9 mouse cellular contexts compared by ENCODE assay signal in the genomic region with DNA sequence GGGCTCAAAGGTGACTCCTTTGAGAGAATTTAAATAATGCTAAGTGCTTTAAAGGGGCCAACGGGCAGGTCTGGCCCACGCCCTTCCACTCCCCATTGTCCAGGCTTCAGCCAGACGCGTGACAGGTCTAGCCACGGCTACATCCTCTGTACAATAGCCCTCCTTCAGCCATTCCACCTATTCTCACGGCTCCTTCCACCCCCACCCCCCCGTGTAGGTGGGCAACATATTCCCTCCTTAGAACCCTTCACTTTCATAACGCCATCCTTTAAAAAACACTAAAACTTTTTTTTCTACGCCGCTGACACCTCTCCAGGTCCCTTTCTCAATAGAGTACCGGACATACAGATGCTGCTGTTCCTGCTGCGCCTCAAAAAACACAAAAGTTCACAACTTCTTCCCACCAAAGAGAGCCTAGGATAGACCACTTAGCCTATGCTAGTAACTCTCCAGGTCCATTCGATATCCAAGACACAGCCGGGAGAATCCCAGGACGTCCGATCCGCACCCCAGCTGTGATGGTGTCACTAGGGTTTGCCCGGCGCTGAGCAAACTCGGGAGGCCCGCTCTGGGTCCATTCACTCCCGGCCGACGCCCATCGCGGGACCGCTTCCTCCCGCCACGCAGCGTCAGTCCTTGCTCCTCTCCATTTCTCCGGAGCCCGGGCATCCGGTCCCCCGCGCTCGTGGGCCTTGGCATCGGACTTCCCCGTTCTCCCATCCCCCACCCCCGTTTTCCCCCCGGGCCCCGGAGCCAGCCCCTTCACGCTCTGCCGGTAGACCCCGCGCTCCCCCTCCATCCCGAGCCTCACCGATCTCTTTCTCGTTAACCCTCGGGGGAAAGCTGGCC. TPM values are rescaled to one million over a fixed set of nuclear protein-coding genes. Genes with fewer than 3 reads are reported as not detected.
DNase-seq lines count a peak whose midpoint lies in the region; ATAC-seq and TF ChIP-seq lines count a peak whose summit lies in the region.
"Had no signal": no experiment of that assay in that cellular context is flagged by ENCODE, and none has a peak within 500 bp of the region (broad histone marks: within the 10 kb centered on the region; RNA-seq: fewer than 3 reads in every experiment).

No protein-coding gene starts in this region.

- no peak for TF ChIP-seq CTCF in hindbrain, postnatal 0 days (IDR thresholded peaks at IDR 0.05; ENCODE audit: low read depth)

- peaks cover 12% of the 10 kb centered on the region; the same call in 1 of the 2 replicates for H3K4me1 ChIP-seq in hindbrain, postnatal 0 days (ENCODE audit: insufficient read depth, low read length)
- peaks cover 20% of the 10 kb centered on the region for H3K4me1 ChIP-seq in limb, embryonic 10.5 days

- ATAC-seq in frontal cortex, adult (ENCODE audit: low TSS enrichment), result no peak; the same call in 1 of the 2 replicates
- peak; percentile 54 for ATAC-seq in hindbrain, postnatal 0 days

- peak overlapping the region; percentile 82 for H3K4me3 ChIP-seq in hindbrain, postnatal 0 days (ENCODE audit: low read length)
- H3K4me3 ChIP-seq in limb, embryonic 10.5 days, result peak overlapping the region; percentile 92

- no peaks in the 10 kb centered on the region for H3K27me3 ChIP-seq in hindbrain, postnatal 0 days (ENCODE audit: insufficient read depth, low read length)
- no peaks in the 10 kb centered on the region for H3K27me3 ChIP-seq in limb, embryonic 10.5 days (ENCODE audit: low read depth, poor library complexity, severe bottlenecking)

- no peaks in the 10 kb centered on the region for H3K9me3 ChIP-seq in hindbrain, postnatal 0 days (ENCODE audit: low read length)
- H3K9me3 ChIP-seq in limb, embryonic 10.5 days (replicated peaks), result no peaks in the 10 kb centered on the region

- under 1% methylated on average over 49 of the region's 49 CpGs for WGBS in hindbrain, postnatal 0 days
- 3% methylated on average over 49 of the region's 49 CpGs for WGBS in limb, embryonic 10.5 days

- peaks cover 7% of the 10 kb centered on the region; the same call in 1 of the 2 replicates for H3K36me3 ChIP-seq in hindbrain, postnatal 0 days (ENCODE audit: insufficient read depth, low read length)
- H3K36me3 ChIP-seq in limb, embryonic 10.5 days, result peaks cover 35% of the 10 kb centered on the region

- peak overlapping the region; percentile 91 for H3K4me2 ChIP-seq in hindbrain, postnatal 0 days (ENCODE audit: low read depth, low read length)

- H3K9ac ChIP-seq in hindbrain, postnatal 0 days (replicated peaks; ENCODE audit: low read length), result peak overlapping the region; percentile 97

- peak; percentile 15 to 49 for DNase-seq in frontal cortex, postnatal 10 days (ENCODE audit: low spot score in 2 of 2)
- peak; percentile 66 to 68 for DNase-seq in cerebellum, postnatal 25 days
- DNase-seq in gastrocnemius, postnatal 10 days, result peak; percentile 66
- DNase-seq in hindbrain, postnatal 0 days (ENCODE audit: low spot score), result peak; percentile 22
- DNase-seq in limb, embryonic 10.5 days (ENCODE audit: low spot score), result peak; percentile 40
- peak; percentile 44 for DNase-seq in mesoderm, embryonic 11.5 days (ENCODE audit: low read depth, low spot score)
- DNase-seq in spleen, postnatal 14 days (ENCODE audit: low spot score in 2 of 2), result peak; percentile 36 to 52

- H3K27ac ChIP-seq in hindbrain, postnatal 0 days, result peak overlapping the region; percentile 96
- H3K27ac ChIP-seq in limb, embryonic 10.5 days, result peak overlapping the region; percentile 96

RNA-seq across cellular contexts. Expression of gene Wsb1, which starts 0.7 kb away (rescaled TPM):
- total RNA-seq in gastrocnemius, postnatal 10 days (2021), result 10 to 100 TPM; 32.1 to 44.6 TPM
- 202 and 216 TPM in 2 replicates for total RNA-seq in hindbrain, postnatal 0 days (2014; rRNA removed)
- polyA plus RNA-seq in hindbrain, postnatal 0 days (2015; fragmentation: Nextera tagmentation; extraction: Ambion mirVana), result 202 and 245 TPM in 2 replicates
- 196 and 306 TPM in 2 replicates for polyA plus RNA-seq in limb, embryonic 10.5 days (2016; fragmentation: Nextera tagmentation; extraction: Ambion mirVana)

RNA-seq across cellular contexts. Expression of gene Gm9964, which starts 42.9 kb away (rescaled TPM):
- total RNA-seq in gastrocnemius, postnatal 10 days (2021), result not detected
- not detected in 2 replicates for total RNA-seq in hindbrain, postnatal 0 days (2014; rRNA removed)
- not detected in 2 replicates for polyA plus RNA-seq in hindbrain, postnatal 0 days (2015; fragmentation: Nextera tagmentation; extraction: Ambion mirVana)
- polyA plus RNA-seq in limb, embryonic 10.5 days (2016; fragmentation: Nextera tagmentation; extraction: Ambion mirVana), result not detected in 2 replicates
- total RNA-seq: neutrophil, adult 5-6 weeks had no signal
